ENCODE assay signal across 15 mouse cellular contexts in genomic region chr4:106590142-106590541, GRCm38 (mm10). TPM values are rescaled to one million over a fixed set of nuclear protein-coding genes. Genes with fewer than 3 reads are reported as not detected.
DNase-seq lines count a peak whose midpoint lies in the region; ATAC-seq and TF ChIP-seq lines count a peak whose summit lies in the region.
"Had no signal": no experiment of that assay in that cellular context is flagged by ENCODE, and none has a peak within 500 bp of the region (broad histone marks: within the 10 kb centered on the region; RNA-seq: fewer than 3 reads in every experiment).

No protein-coding gene starts in this region.

- TF ChIP-seq POLR2A in thymus, adult 2 months (IDR thresholded peaks at IDR 0.05; ENCODE audit: control insufficient read depth, extremely low read depth, insufficient read depth, low read length, poor library complexity), result no peak
- TF ChIP-seq POLR2A in myocyte (IDR thresholded peaks at IDR 0.05; ENCODE audit: insufficient read length, low read depth), result no peak

- no peaks in the 10 kb centered on the region for H3K9me3 ChIP-seq in forebrain, embryonic 15.5 days
- H3K9me3 ChIP-seq in hindbrain, postnatal 0 days (ENCODE audit: low read length), result no peaks in the 10 kb centered on the region
- H3K9me3 ChIP-seq: heart, embryonic 10.5 days; hindbrain, embryonic 13.5 days; limb, embryonic 15.5 days had no signal

- H3K4me2 ChIP-seq in myocyte (ENCODE audit: low read depth), result no peak overlapping the region
- no peak overlapping the region for H3K4me2 ChIP-seq in forebrain, embryonic 15.5 days (replicated peaks)
- no peak overlapping the region for H3K4me2 ChIP-seq in hindbrain, postnatal 0 days (ENCODE audit: low read depth, low read length)
- H3K4me2 ChIP-seq: hindbrain, embryonic 13.5 days; limb, embryonic 15.5 days had no signal

- peaks cover 27% of the 10 kb centered on the region for H3K36me3 ChIP-seq in thymus, adult 2 months (ENCODE audit: control insufficient read depth, insufficient read depth, low read length)
- H3K36me3 ChIP-seq in myocyte (ENCODE audit: control insufficient read depth, insufficient read depth), result peaks cover 12% of the 10 kb centered on the region
- H3K36me3 ChIP-seq in forebrain, embryonic 15.5 days, result peaks cover 37% of the 10 kb centered on the region
- peaks cover 33% of the 10 kb centered on the region for H3K36me3 ChIP-seq in hindbrain, postnatal 0 days (ENCODE audit: insufficient read depth, low read length)

- no peaks in the 10 kb centered on the region for H3K27me3 ChIP-seq in thymus, adult 2 months (ENCODE audit: control insufficient read depth, insufficient read depth, low read length)
- H3K27me3 ChIP-seq in myocyte (ENCODE audit: control insufficient read depth, insufficient read depth, insufficient read length), result no peaks in the 10 kb centered on the region
- H3K27me3 ChIP-seq in forebrain, embryonic 15.5 days, result no peaks in the 10 kb centered on the region
- no peaks in the 10 kb centered on the region for H3K27me3 ChIP-seq in hindbrain, postnatal 0 days (ENCODE audit: insufficient read depth, low read length)
- H3K27me3 ChIP-seq: hindbrain, embryonic 13.5 days; limb, embryonic 15.5 days had no signal

- WGBS in thymus, adult 2 months, result 79% methylated on average over 9 of the region's 9 CpGs
- WGBS in large intestine, adult 2 months, result 20% methylated on average over 9 of the region's 9 CpGs
- 85% methylated on average over 9 of the region's 9 CpGs for WGBS in forebrain, embryonic 15.5 days
- WGBS in hindbrain, postnatal 0 days, result 75% methylated on average over 9 of the region's 9 CpGs

- H3K79me2 ChIP-seq in myocyte (ENCODE audit: control insufficient read depth, insufficient read depth), result no peaks in the 10 kb centered on the region

- no peak overlapping the region for H3K9ac ChIP-seq in forebrain, embryonic 15.5 days (replicated peaks)
- no peak overlapping the region for H3K9ac ChIP-seq in hindbrain, postnatal 0 days (replicated peaks; ENCODE audit: low read length)
- H3K9ac ChIP-seq: forebrain, postnatal 0 days; hindbrain, embryonic 13.5 days; limb, embryonic 15.5 days had no signal

- no peak for DNase-seq in thymus, adult 2 months
- no peak for DNase-seq in thymus, postnatal 4 days
- peak; percentile 31 for DNase-seq in ES-CJ7 (ENCODE audit: low read depth, low spot score)
- peak; percentile 29 for DNase-seq in large intestine, adult 2 months (ENCODE audit: low read depth, low spot score)
- no peak for DNase-seq in layer of hippocampus, adult 9-11 months
- DNase-seq in hindbrain, postnatal 0 days (ENCODE audit: low spot score), result no peak
- DNase-seq: adrenal gland, adult 8-10 months; embryo, embryonic 11 days; forebrain, postnatal 0 days had no signal

- no peak overlapping the region for H3ac ChIP-seq in myocyte (ENCODE audit: control insufficient read depth, insufficient read length)

- no peak for ATAC-seq in forebrain, embryonic 15.5 days (replicated peaks)
- no peak for ATAC-seq in hindbrain, postnatal 0 days
- ATAC-seq: forebrain, postnatal 0 days had no signal

- H3K4me1 ChIP-seq in thymus, adult 2 months (replicated peaks; ENCODE audit: control insufficient read depth, insufficient read depth, low read length), result peaks cover 16% of the 10 kb centered on the region
- no peaks in the 10 kb centered on the region for H3K4me1 ChIP-seq in forebrain, embryonic 15.5 days
- no peaks in the 10 kb centered on the region for H3K4me1 ChIP-seq in hindbrain, postnatal 0 days (ENCODE audit: insufficient read depth, low read length)
- H3K4me1 ChIP-seq: heart, embryonic 10.5 days; hindbrain, embryonic 13.5 days; limb, embryonic 15.5 days had no signal

- peak overlapping the region; percentile 84 for H3K27ac ChIP-seq in thymus, adult 2 months (ENCODE audit: control insufficient read depth, insufficient read depth, low read length)
- H3K27ac ChIP-seq in forebrain, embryonic 15.5 days (replicated peaks), result no peak overlapping the region
- H3K27ac ChIP-seq in hindbrain, postnatal 0 days, result no peak overlapping the region
- H3K27ac ChIP-seq: heart, embryonic 10.5 days; hindbrain, embryonic 13.5 days; limb, embryonic 15.5 days had no signal

- TF ChIP-seq CTCF in thymus, adult 2 months (IDR thresholded peaks at IDR 0.05; ENCODE audit: borderline replicate concordance, control insufficient read depth, extremely low read depth, insufficient read depth, low read length, poor library complexity), result no peak
- TF ChIP-seq CTCF in hindbrain, postnatal 0 days (IDR thresholded peaks at IDR 0.05; ENCODE audit: low read depth), result no peak

- peak overlapping the region; percentile 27 for H3K4me3 ChIP-seq in thymus, adult 2 months (ENCODE audit: control insufficient read depth, insufficient read depth, low read length)
- no peak overlapping the region for H3K4me3 ChIP-seq in myocyte
- H3K4me3 ChIP-seq in forebrain, embryonic 15.5 days, result no peak overlapping the region
- H3K4me3 ChIP-seq in hindbrain, postnatal 0 days (ENCODE audit: low read length), result no peak overlapping the region
- H3K4me3 ChIP-seq: heart, embryonic 10.5 days; hindbrain, embryonic 13.5 days; limb, embryonic 15.5 days had no signal

TF ChIP-seq in myocyte, 11 proteins besides CTCF, POLR2A, EP300 and RAD21:
- TF ChIP-seq MAX (IDR thresholded peaks at IDR 0.05; ENCODE audit: low read depth), result no peak
- no peak for TF ChIP-seq TCF3 (IDR thresholded peaks at IDR 0.05; ENCODE audit: insufficient read length, low read depth)
- no peak for TF ChIP-seq REST (IDR thresholded peaks at IDR 0.05; ENCODE audit: insufficient read depth, insufficient read length)
- TF ChIP-seq POLR2AphosphoS2 (IDR thresholded peaks at IDR 0.05; ENCODE audit: insufficient read length, low read depth), result peak; percentile 33
- no peak for TF ChIP-seq CEBPB (IDR thresholded peaks at IDR 0.05; ENCODE audit: insufficient read depth, poor library complexity, severe bottlenecking)
- no peak for TF ChIP-seq SRF (IDR thresholded peaks at IDR 0.05; ENCODE audit: control insufficient read depth, insufficient read length, low read depth)
- peak in 1 of 3 experiments; percentile 40 for TF ChIP-seq MYOD1 (IDR thresholded peaks at IDR 0.05; ENCODE audit: control insufficient read depth in 1 of 3, insufficient read length in 2 of 3, low read depth in 2 of 3)
- TF ChIP-seq E2F4 (IDR thresholded peaks at IDR 0.05; ENCODE audit: insufficient read depth), result no peak
- no peak for TF ChIP-seq TCF12 (IDR thresholded peaks at IDR 0.05; ENCODE audit: insufficient read depth, poor library complexity, severe bottlenecking)

RNA-seq across cellular contexts. Expression of gene Lexm, which starts 26.9 kb away (rescaled TPM):
- not detected in 2 replicates for polyA plus RNA-seq in thymus, adult 2 months (2012; rRNA removed)
- not detected in 2 replicates for polyA plus RNA-seq in large intestine, adult 2 months (2012; rRNA removed)
- not detected for polyA plus RNA-seq in myocyte (2012; fragmentation: generic; extraction: Trizol)
- polyA plus RNA-seq in forebrain, embryonic 15.5 days (2015; fragmentation: Nextera tagmentation; extraction: Ambion mirVana), result not detected in 2 replicates
- total RNA-seq in hindbrain, postnatal 0 days (2014; rRNA removed), result 0.43 TPM in 1 of 2 replicates, not detected in the other
- polyA plus RNA-seq in hindbrain, postnatal 0 days (2015; fragmentation: Nextera tagmentation; extraction: Ambion mirVana), result not detected in 2 replicates
- total RNA-seq: adrenal gland, adult 8-10 months; forebrain, postnatal 0 days; layer of hippocampus, postnatal 25 days had no signal
- polyA plus RNA-seq: forebrain, postnatal 0 days; heart, embryonic 10.5 days; limb, embryonic 15.5 days had no signal

RNA-seq across cellular contexts. Expression of gene Dhcr24, which starts 29.3 kb away (rescaled TPM):
- 80.0 and 106 TPM in 2 replicates for polyA plus RNA-seq in thymus, adult 2 months (2012; rRNA removed)
- polyA plus RNA-seq in large intestine, adult 2 months (2012; rRNA removed), result 169 and 212 TPM in 2 replicates
- 116 TPM for polyA plus RNA-seq in myocyte (2012; fragmentation: generic; extraction: Trizol)
- 4.0 and 4.5 TPM in 2 replicates for polyA plus RNA-seq in forebrain, embryonic 15.5 days (2015; fragmentation: Nextera tagmentation; extraction: Ambion mirVana)
- 126 and 127 TPM in 2 replicates for total RNA-seq in hindbrain, postnatal 0 days (2014; rRNA removed)
- 7.5 and 8.7 TPM in 2 replicates for polyA plus RNA-seq in hindbrain, postnatal 0 days (2015; fragmentation: Nextera tagmentation; extraction: Ambion mirVana)

RNA-seq across cellular contexts. Expression of gene Ttc22, which starts 32.1 kb away (rescaled TPM):
- polyA plus RNA-seq in thymus, adult 2 months (2012; rRNA removed), result 1.4 and 1.7 TPM in 2 replicates
- polyA plus RNA-seq in large intestine, adult 2 months (2012; rRNA removed), result 65.8 and 88.4 TPM in 2 replicates
- 0.04 TPM for polyA plus RNA-seq in myocyte (2012; fragmentation: generic; extraction: Trizol)
- polyA plus RNA-seq in forebrain, embryonic 15.5 days (2015; fragmentation: Nextera tagmentation; extraction: Ambion mirVana), result 0.34 and 0.62 TPM in 2 replicates
- total RNA-seq in hindbrain, postnatal 0 days (2014; rRNA removed), result 0.89 and 1.0 TPM in 2 replicates
- 1.8 and 2.3 TPM in 2 replicates for polyA plus RNA-seq in hindbrain, postnatal 0 days (2015; fragmentation: Nextera tagmentation; extraction: Ambion mirVana)

Comparison
In these comparisons a context has a peak if more than half of its experiments do, and no peak if none do; other contexts are left out.
1. DNase-seq: peak in ES-CJ7 (single experiment) and large intestine, adult 2 months (single experiment); none in thymus, adult 2 months (single experiment), thymus, postnatal 4 days (single experiment), layer of hippocampus, adult 9-11 months (single experiment) and hindbrain, postnatal 0 days (single experiment).
2. RNA of gene Ttc22, which starts 32.1 kb away (polyA plus RNA-seq): 65.8 to 88.4 TPM in large intestine, adult 2 months; 1.8 to 2.3 TPM in hindbrain, postnatal 0 days, 1.4 to 1.7 TPM in thymus, adult 2 months, 0.34 to 0.62 TPM in forebrain, embryonic 15.5 days and 0.04 TPM in myocyte (single experiment); every median in the first group is over 10 times any median in the second.